Mouse (Mus musculus) heart, adult 9 months (tissue): ENCODE results near the gene Ppp2r1b.

ENCODE experiments used
- DNase-seq, 2 experiments: peaks; one replicate each; pipeline ENCODE4 v3.0.0; 2022; ENCODE audit warnings: low spot score in 2 of 2

The Ppp2r1b gene

GRCm38 (mm10) chr9:50836097-50836496 lies 9.0 kb upstream of the Ppp2r1b start:
- no peak for DNase-seq

DNA sequence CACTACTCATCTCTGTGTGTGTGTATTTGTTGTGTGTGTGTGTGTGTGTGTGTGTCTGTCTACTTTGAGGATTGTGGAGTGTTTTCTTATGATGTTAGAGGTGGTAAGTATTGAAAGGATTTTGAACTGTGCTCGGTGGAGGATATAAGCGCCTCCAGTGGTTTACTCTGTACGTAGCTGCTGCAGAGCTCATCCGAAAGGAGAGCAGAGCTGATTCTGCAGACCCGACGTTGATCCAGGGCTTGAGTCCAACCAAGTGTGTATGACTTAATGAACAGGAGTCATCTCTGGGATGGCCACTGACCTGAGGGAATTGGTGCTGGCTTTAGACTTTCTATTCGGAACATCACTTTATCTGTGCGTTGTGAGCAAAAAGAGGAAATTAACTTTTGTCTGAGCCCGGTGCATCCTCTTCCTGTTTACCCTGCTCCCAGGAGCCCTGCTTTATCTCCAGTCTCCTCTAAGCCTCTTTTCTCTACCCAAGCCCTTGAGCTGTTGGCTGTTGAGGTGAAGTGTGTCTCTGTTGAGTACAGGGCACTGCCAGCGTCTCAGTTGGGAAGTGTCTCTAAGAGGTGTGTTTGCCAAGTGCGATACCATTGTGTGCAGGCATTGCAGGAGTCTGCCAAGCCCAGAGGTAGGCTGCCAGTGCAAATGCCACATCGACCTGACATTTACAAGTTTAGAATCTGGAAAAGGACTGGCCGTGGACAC lies 3.9 kb upstream of the Ppp2r1b start:
- peak; percentile 36 to 42 for DNase-seq

DNA sequence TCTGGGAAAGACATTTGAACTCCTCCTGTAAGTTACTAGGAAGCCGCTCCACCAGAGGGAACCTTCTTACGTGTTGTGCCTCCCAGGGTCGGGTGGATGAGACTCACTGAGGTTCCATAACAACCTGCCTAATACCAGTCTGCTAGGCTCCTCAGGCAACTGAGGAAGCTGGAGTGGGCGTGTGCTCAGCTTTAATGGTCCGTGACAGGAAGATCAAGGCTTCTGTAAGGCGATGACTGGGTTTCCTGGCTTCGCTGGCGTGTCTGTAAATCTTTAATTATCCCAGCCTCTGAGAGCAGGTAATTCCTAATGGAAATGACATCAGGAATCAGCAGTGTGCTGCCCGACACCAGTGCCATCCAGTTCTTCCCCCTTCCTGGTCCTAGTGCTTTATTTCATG lies 446 bp downstream of the Ppp2r1b start:
- DNase-seq, result no peak

DNA sequence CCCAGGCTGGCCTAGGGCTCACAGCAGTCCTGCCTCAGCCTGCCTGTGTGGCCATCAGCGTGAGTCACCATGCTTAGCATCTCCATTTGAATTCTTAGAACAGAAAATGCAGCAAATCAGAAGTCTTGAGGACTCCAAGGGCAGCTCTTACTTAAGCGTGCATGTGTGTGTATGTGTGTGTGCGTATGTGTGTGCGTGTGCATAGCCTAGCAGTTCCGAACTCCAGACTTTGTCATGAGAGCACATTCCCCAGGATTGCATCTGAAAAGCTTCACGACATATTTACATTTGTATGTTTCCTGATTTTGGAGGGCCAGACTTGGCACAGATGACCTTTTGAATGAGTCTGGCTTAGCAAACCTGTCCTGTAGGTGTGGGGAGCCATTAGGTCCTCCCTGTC lies 2.0 kb downstream of the Ppp2r1b start:
- DNase-seq, result no peak

- DNase-seq, result no peak
These were observed 2.7 kb downstream of the Ppp2r1b start for GRCm38 (mm10) chr9:50847606-50848368.

DNA sequence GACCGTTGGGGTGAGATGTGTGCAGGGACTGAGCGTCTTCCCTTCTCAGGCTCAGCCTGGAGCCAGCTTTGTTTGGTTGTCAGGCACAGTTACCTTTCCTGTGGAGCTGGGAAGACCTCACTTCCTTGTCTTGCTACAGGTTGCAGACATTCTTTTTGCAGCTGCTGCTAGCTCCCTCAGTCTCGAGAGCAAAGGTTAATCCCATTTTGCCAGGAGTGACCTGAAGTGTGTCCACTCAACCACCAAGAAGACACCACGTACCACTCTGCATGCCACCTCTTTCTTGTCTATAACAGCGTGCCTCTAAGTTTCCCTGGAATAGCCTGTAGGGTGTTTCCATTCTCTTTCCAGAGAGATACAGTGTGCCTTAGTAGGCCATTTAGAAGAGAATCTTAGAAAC lies 3.7 kb downstream of the Ppp2r1b start:
- DNase-seq, result no peak

DNA sequence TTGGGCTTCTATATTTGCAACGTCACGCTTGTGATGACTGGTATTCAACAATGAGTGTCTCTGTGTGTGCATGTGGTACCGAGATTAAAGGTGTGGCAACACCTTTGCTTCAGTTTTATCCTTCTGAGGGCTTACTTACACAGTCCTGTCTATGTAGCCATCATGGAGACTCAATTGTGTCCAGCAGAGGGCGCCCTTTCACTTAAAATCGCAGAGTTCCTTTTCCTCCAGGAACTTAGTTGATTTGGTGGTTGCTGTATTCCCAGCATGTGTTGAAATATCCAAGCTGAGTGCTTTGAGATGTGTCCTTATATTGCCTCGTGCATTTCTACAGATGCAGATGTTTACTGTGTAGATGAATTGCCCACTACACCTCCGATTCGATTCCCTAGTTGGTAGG lies 4.1 kb downstream of the Ppp2r1b start:
- peak; percentile 61 to 90 for DNase-seq

- no peak for DNase-seq
These were observed 4.7 kb downstream of the Ppp2r1b start for GRCm38 (mm10) chr9:50849755-50850154.

GRCm38 (mm10) chr9:50850271-50850670 lies 5.2 kb downstream of the Ppp2r1b start:
- DNase-seq, result no peak

DNA sequence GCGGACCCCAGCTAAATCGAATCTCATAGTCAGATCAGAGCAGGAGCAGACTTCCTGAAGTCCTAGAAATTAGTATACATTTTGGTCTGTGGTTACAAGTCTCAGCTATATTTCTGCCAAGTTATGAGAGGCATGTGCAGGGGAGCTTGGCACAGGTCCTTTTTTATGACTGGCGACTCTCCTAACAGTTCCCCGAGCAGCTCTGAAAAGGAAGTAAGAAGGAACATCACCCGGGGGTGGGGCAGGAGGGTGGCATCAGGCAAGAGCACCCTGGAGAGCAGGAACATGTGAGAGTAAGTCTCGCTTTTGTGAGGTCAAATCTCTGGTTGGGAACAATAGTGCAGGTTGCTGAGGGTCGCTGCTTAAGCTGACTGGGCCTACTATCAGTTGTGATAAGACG lies 5.6 kb downstream of the Ppp2r1b start:
- no peak for DNase-seq

DNA sequence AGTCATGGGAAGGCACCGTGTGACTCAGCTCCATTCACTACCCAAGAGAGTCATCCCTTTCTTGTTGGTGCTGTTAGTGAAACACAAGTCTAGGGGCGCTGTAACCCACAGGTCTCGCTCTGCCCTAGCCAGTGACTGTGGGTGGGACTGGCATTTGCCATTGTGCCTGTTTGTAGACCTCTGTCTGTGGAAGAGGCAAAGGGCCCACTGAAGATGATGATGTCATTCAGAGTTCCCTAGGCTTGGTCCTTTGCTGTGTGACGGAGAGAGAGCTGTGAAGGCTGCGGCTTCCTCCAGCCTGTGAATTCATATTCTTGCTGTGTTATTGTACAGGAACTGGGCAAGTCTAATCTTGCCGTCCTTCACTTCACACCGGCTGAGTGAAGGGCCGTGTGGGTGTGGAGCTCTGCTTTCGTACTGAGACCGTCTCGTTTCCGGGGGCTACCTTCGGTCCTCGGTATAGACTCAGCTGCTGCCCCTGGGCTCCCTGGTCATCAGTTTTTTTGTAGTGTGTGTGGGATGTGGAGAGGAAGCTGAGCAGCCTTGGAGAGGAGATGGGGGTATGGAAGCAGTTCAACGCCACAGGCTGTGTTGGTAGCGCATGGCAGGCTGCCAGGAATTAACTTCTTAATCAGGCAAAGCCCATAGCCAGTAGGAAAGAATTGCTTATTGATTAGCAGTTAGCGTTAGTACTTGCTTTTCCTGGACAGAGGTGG lies 7.7 kb downstream of the Ppp2r1b start:
- no peak for DNase-seq

DNA sequence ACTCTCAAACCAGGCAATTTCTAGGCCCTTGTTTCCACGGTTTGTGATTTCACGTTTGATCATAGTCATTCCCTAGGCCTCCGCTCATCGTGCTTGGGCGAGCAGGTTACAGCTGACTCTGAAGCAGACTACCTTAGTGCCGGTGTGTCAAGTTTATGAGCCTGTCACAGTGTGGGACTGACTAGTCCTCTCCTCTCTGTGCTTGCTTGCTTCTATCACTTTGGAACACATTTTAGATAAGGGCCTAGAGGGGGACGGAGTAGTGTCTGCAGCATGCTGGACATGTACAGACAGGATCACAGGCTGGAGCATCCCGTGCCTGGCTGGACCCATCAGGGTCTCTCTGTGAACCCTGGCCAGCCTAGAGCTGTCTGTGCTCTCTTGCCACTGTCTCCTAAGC lies 9.3 kb downstream of the Ppp2r1b start:
- no peak for DNase-seq

DNA sequence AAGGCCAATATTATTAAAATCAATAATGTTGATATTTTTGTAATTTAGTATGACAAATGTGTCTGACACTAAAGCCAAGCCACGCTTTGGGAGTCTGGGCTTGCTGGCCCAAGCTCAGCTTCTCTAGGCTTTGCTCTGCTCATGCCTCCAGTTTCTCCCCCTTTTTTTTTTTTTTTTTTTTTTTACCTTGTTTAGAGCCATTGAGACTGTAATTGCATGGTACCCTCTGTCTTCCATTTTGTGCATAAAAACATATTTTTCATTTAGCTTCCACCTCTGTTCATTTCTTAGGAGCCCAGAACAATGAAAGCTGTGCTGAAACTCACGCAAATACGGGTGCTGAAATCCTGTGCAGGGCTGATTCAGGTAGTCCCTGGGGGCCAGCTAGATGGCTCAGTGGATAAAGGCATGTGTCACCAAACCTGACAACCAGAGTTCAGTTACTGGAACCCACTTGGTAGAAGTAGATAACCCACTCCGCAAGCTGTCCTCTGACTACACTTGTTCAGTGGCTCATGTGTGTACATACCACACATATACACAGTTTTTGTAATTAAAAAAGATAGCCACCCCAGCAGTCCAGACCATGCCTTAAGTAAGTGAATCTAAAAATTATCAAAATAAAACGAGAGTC lies 10.1 kb downstream of the Ppp2r1b start:
- DNase-seq, result no peak

- DNase-seq, result no peak
These were observed 10.7 kb downstream of the Ppp2r1b start for GRCm38 (mm10) chr9:50855780-50856179.

DNA sequence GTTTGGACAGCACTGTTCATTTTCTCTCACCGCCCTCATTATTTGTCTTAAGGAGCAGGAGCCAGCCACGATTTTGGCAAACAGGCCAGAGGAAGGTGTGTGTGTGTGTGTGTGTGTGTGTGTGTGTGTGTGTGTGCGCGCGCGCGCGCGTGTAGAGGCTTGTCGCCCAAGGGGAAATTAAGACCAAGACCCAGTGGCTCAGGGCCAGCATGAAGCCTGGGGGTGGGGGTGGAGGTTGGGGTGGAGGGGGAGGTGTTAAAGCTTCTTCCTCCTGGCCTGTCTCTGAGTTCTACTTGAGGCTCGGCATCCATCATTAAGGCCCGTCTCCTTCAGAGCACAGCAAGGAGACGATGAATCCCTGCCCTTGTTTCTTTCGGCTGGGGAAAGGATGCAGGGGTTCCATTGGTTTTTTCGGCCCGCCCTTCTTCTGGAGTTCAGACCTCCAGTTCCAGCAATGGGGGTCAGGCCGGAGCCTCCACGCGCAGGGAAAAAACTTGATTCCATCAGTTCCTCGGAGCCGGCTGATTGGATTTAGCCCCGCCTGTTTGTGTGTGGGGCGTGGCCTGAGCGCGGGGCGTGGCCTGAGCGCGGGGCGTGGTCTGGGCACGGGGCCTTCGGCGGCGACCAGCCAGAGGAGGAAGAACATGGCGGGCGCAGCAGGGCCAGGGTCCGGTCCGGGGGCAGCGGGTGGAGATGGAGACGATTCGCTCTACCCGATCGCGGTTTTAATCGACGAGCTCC lies 11.4 kb downstream of the Ppp2r1b start:
- peak; percentile 91 to 94 for DNase-seq

- DNase-seq, result no peak
These were observed 12.1 kb downstream of the Ppp2r1b start for GRCm38 (mm10) chr9:50857082-50857641.

DNA sequence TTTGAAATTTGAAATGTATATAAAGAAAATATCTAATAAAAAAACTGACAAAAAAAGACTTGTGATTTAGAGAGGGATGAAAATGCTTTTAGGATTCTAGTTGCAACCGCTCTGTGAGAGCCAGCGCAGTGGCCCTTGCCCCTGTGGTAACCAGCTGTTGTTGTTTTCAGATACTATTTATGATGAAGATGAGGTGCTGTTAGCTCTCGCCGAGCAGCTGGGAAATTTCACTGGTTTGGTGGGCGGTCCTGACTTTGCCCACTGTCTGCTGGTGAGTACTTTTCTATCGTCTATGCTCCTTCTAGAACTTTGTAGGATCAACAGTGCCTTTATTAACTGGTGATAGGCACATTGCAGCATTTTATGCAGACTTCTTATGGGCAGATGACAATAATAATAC lies 13.6 kb downstream of the Ppp2r1b start:
- no peak for DNase-seq

GRCm38 (mm10) chr9:50861119-50861839 lies 16.2 kb downstream of the Ppp2r1b start:
- no peak for DNase-seq

DNA sequence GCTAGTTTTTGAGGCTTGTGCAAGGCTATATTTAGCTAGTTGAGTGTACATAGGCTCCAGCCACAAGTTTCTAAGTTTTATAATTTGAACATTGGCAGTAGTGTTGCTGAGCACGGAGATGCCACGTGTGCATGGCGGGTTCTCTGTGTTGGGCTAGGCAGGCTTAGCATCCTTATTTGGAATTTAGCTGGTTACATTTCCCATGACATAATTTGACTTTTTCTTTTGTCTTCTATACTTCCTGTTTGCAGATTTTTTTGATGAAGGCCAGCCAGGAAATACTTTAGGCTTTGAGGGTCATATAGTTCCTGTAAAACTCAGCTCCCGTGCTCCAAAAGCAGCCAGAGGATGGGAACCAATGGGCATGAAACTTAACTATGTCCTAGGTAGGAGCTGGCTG lies 18.7 kb downstream of the Ppp2r1b start:
- no peak for DNase-seq

GRCm38 (mm10) chr9:50864877-50865276 lies 19.8 kb downstream of the Ppp2r1b start:
- peak in 1 of 2 experiments; percentile 52 for DNase-seq

DNA sequence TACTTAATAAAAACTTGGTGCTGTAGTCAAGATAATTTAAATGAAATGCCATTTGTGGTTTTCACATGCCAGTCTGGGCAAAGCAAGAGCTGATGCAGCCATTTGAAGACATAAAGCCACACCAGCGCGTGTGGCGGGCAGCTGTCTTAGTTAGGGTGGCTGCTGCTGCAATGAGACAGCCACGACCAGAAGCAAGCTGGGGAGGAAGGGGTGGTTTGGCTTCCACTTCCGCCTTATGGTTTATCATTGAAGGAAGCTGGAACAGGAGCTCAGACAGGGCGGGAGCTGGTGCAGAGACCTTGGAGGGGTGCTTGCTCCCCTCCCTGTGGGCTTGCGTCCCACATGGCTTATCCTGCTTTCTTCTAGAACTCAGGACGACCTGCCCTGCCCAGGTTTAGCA lies 20.7 kb downstream of the Ppp2r1b start:
- no peak for DNase-seq
